Mouse (Mus musculus) MEL (cell line): ENCODE results near the gene Tspan9. TPM values are rescaled to one million over a fixed set of nuclear protein-coding genes. Genes with fewer than 3 reads are reported as not detected.

Experiments
- DNase-seq: peaks from one replicate; pipeline ENCODE4 v3.0.0; 2011; ENCODE audit warnings: low read depth, low spot score
- H3K27ac ChIP-seq: 2 replicates; pipeline ENCODE4 v1.5.1; 2012; ENCODE audit warnings: low read depth, mild to moderate bottlenecking, control low read depth, low read length, moderate library complexity; ENCODE audit not compliant: control insufficient read depth
- H3K27me3 ChIP-seq, 2 experiments: fragments of 150-350 bp in 1 of 2; sonication (generic) in 1 of 2; 2 replicates each; pipeline ENCODE4 v1.6.1; 2012; ENCODE audit warnings: low read length in 2 of 2, mild to moderate bottlenecking in 2 of 2, improper control_type of control experiment in 1 of 2, moderate library complexity in 1 of 2; ENCODE audit not compliant: insufficient read depth in 2 of 2, control insufficient read depth in 1 of 2
- H3K36me3 ChIP-seq, 2 experiments: 2 replicates each; pipeline ENCODE4 v1.6.1; 2012 to 2014; ENCODE audit warnings: low read length in 2 of 2, improper control_type of control experiment in 1 of 2, inconsistent platforms in 1 of 2, mild to moderate bottlenecking in 1 of 2; ENCODE audit not compliant: insufficient read depth in 2 of 2, control insufficient read depth in 1 of 2
- H3K4me1 ChIP-seq, 2 experiments: fragments of 150-350 bp in 1 of 2; sonication (generic) in 1 of 2; 2 replicates each; pipeline ENCODE4 v1.6.1; 2012; ENCODE audit warnings: low read length in 2 of 2, improper control_type of control experiment in 1 of 2, mild to moderate bottlenecking in 1 of 2; ENCODE audit not compliant: insufficient read depth in 2 of 2, control insufficient read depth in 1 of 2
- H3K4me3 ChIP-seq, 2 experiments: fragments of 150-350 bp in 1 of 2; sonication (generic) in 1 of 2; 2 replicates each; pipeline ENCODE4 v1.5.1; 2012; ENCODE audit warnings: low read depth in 2 of 2, low read length in 2 of 2, mild to moderate bottlenecking in 2 of 2, moderate library complexity in 2 of 2, control low read depth in 1 of 2, improper control_type of control experiment in 1 of 2; ENCODE audit not compliant: control insufficient read depth in 1 of 2, insufficient read depth in 1 of 2
- H3K79me2 ChIP-seq: 2 replicates; pipeline ENCODE4 v1.6.1; 2012; ENCODE audit warnings: mild to moderate bottlenecking, low read length, moderate library complexity; ENCODE audit not compliant: control insufficient read depth, poor library complexity, insufficient read depth
- H3K9ac ChIP-seq: 2 replicates; pipeline ENCODE4 v1.6.1; 2012; ENCODE audit warnings: low read depth, mild to moderate bottlenecking, control low read depth, low read length, moderate library complexity; ENCODE audit not compliant: control insufficient read depth, poor library complexity, severe bottlenecking
- H3K9me3 ChIP-seq: fragments of 150-350 bp; sonication (generic); replicated peaks from 2 replicates; pipeline ENCODE4 v1.6.1; 2012; ENCODE audit warnings: mild to moderate bottlenecking, low read length, improper control_type of control experiment, moderate library complexity; ENCODE audit not compliant: insufficient read depth
- BHLHE40 ChIP-seq: IDR thresholded peaks from 2 replicates; pipeline ENCODE4 v1.6.1; 2012; ENCODE audit warnings: low read depth, mild to moderate bottlenecking, inconsistent platforms, low read length, improper control_type of control experiment, borderline replicate concordance
- ETS1 ChIP-seq: IDR thresholded peaks from 2 replicates; pipeline ENCODE4 v1.6.1; 2012; ENCODE audit warnings: low read depth, mild to moderate bottlenecking, inconsistent platforms, low read length, improper control_type of control experiment, moderate library complexity
- GATA1 ChIP-seq: IDR thresholded peaks from 2 replicates; pipeline ENCODE4 v1.6.1; 2011; ENCODE audit warnings: low read depth, low read length, improper control_type of control experiment
- HCFC1 ChIP-seq: IDR thresholded peaks from 2 replicates; pipeline ENCODE4 v1.6.1; 2012; ENCODE audit warnings: low read depth, mild to moderate bottlenecking, inconsistent platforms, low read length, improper control_type of control experiment, moderate library complexity
- KAT2A ChIP-seq: conservative IDR thresholded peaks from 2 replicates; pipeline ENCODE4 v1.6.1; 2012; ENCODE audit warnings: low read depth, low read length, improper control_type of control experiment, inconsistent platforms
- MAFK ChIP-seq: IDR thresholded peaks from 2 replicates; pipeline ENCODE4 v1.6.1; 2011; ENCODE audit warnings: low read depth, mild to moderate bottlenecking, low read length, improper control_type of control experiment, borderline replicate concordance
- MAZ ChIP-seq: IDR thresholded peaks from 2 replicates; pipeline ENCODE4 v1.6.1; 2012; ENCODE audit warnings: low read depth, mild to moderate bottlenecking, inconsistent platforms, low read length, improper control_type of control experiment
- MYB ChIP-seq: IDR thresholded peaks from 2 replicates; pipeline ENCODE4 v1.6.1; 2011; ENCODE audit warnings: mild to moderate bottlenecking, low read depth, low read length, improper control_type of control experiment
- MYC ChIP-seq: IDR thresholded peaks from 2 replicates; pipeline ENCODE4 v1.6.1; 2011; ENCODE audit warnings: low read depth, mild to moderate bottlenecking, low read length, improper control_type of control experiment, moderate library complexity
- NELFE ChIP-seq: IDR thresholded peaks from 2 replicates; pipeline ENCODE4 v1.6.1; 2011; ENCODE audit warnings: low read depth, low read length, improper control_type of control experiment
- RCOR1 ChIP-seq: IDR thresholded peaks from 2 replicates; pipeline ENCODE4 v1.6.1; 2012; ENCODE audit warnings: low read depth, mild to moderate bottlenecking, inconsistent platforms, low read length, improper control_type of control experiment
- SIN3A ChIP-seq: IDR thresholded peaks from 2 replicates; pipeline ENCODE4 v1.6.1; 2012; ENCODE audit warnings: low read length, improper control_type of control experiment, inconsistent platforms
- SMC3 ChIP-seq: IDR thresholded peaks from 2 replicates; pipeline ENCODE4 v1.6.1; 2011; ENCODE audit warnings: low read depth, low read length, improper control_type of control experiment
- TAL1 ChIP-seq: IDR thresholded peaks from 2 replicates; pipeline ENCODE4 v1.6.1; 2012; ENCODE audit warnings: mild to moderate bottlenecking, inconsistent platforms, low read length, moderate library complexity, mixed read lengths
- UBTF ChIP-seq: IDR thresholded peaks from 2 replicates; pipeline ENCODE4 v1.6.1; 2012; ENCODE audit warnings: low read depth, mild to moderate bottlenecking, inconsistent platforms, low read length, improper control_type of control experiment, moderate library complexity, borderline replicate concordance; ENCODE audit not compliant: insufficient read depth
- USF2 ChIP-seq, 2 experiments: IDR thresholded peaks; 2 replicates each; pipeline ENCODE4 v1.6.1; 2011 to 2012; ENCODE audit warnings: improper control_type of control experiment in 2 of 2, low read length in 2 of 2, borderline replicate concordance in 1 of 2, inconsistent platforms in 1 of 2, low read depth in 1 of 2, mild to moderate bottlenecking in 1 of 2; ENCODE audit not compliant: insufficient read depth in 1 of 2
- ZC3H11A ChIP-seq: IDR thresholded peaks from 2 replicates; pipeline ENCODE4 v1.6.1; 2012; ENCODE audit warnings: low read depth, mild to moderate bottlenecking, inconsistent platforms, low read length, improper control_type of control experiment
- ZMIZ1 ChIP-seq: IDR thresholded peaks from 2 replicates; pipeline ENCODE4 v1.6.1; 2012; ENCODE audit warnings: low read depth, mild to moderate bottlenecking, inconsistent platforms, low read length, improper control_type of control experiment, moderate library complexity
- ZNF384 ChIP-seq: IDR thresholded peaks from 2 replicates; pipeline ENCODE4 v1.6.1; 2012; ENCODE audit warnings: low read depth, mild to moderate bottlenecking, inconsistent platforms, low read length, improper control_type of control experiment
- polyA plus RNA-seq, 2 experiments: library from polyadenylated mRNA; stranded (reverse) in 1 of 2; unstranded in 1 of 2; fragments of >175 nt in 1 of 2; fragments of >200 nt in 1 of 2; gene quantifications; 2 replicates each; pipeline versions ENCODE4 v1.2.1 to v1.2.4; 2012; ENCODE audit warnings: low replicate concordance in 2 of 2, low read depth in 1 of 2; ENCODE audit not compliant: insufficient read length in 2 of 2, insufficient read depth in 1 of 2, missing spikeins in 1 of 2
- total RNA-seq: library from RNA; depleted of rRNA; stranded (reverse); fragments of 300-350 nt; gene quantifications from 2 replicates; pipeline ENCODE4 v1.2.3, GENCODE M21; 2012

Gene Tspan9
- total and polyA plus RNA-seq, 3 experiments, result 0.08 to 3.4 TPM; not detected in 1

DNA sequence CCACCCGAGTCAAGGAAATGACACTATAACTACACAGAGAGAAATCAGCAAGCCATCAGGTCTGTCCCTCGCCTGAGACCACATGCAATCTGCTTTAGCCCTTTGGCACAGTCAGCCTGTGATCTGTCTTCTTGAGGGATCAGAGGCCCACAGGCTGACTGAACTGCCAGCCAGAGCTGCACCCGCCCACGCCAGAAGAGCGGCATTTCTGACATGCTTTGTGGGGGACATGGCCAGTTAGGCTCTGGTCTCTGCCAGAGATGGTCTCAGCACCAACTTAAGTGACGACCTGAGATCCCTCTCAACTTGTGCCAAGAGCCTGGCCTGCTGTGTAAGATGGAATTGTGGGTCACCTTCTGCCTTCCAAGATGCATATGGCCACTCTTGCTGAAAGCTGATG is 166.7 kb downstream of the Tspan9 start:
- H3K27ac ChIP-seq, result no peak overlapping the region
- no peak overlapping the region for H3K9ac ChIP-seq
- no peak for DNase-seq
- no peak overlapping the region for H3K4me3 ChIP-seq
- TF ChIP-seq HCFC1, result no peak
- TF ChIP-seq TAL1, result no peak
- no peak for TF ChIP-seq ETS1
- TF ChIP-seq UBTF, result no peak
- TF ChIP-seq SMC3, result no peak
- H3K4me1 ChIP-seq, result no peaks in the 10 kb centered on the region
- H3K36me3 ChIP-seq, result no peaks in the 10 kb centered on the region
- no peaks in the 10 kb centered on the region for H3K9me3 ChIP-seq
- no peaks in the 10 kb centered on the region for H3K79me2 ChIP-seq
- H3K27me3 ChIP-seq, result no peaks in the 10 kb centered on the region

DNA sequence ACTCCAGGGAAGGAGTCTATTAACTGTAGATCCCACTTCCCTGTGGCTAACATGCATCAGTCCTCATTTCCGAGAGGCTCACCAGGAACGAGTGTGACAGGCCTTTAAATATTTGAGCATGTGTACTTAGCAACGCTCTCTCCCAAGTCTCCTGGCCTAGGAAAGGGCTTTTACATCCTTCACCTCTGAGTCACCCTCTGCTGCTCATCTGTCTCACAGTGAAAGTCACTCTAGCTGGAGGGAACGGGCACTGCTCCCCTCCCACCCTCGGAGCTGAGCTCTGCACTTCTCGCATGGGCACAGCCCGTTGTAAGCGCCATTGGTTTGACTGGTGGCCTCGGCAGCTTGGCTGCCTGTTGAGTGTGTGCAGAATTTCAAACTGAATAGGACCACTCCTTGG is 169.4 kb downstream of the Tspan9 start:
- Histone ChIP-seq H3K79me2 (no peaks in the 10 kb centered on the region), H3K4me3 (no peak overlapping the region), H3K27me3 (no peaks in the 10 kb centered on the region), H3K9me3 (no peaks in the 10 kb centered on the region), H3K9ac (no peak overlapping the region), H3K36me3 (no peaks in the 10 kb centered on the region), H3K27ac (no peak overlapping the region), H3K4me1 (no peaks in the 10 kb centered on the region)
- no peak for DNase-seq
- no peak for TF ChIP-seq USF2 (IDR thresholded peaks at IDR 0.05; ENCODE audit: borderline replicate concordance in 1 of 2, insufficient read depth in 1 of 2, low read depth in 1 of 2, low read length in 2 of 2)
- TF ChIP-seq, all 39 proteins: peak for 0

DNA sequence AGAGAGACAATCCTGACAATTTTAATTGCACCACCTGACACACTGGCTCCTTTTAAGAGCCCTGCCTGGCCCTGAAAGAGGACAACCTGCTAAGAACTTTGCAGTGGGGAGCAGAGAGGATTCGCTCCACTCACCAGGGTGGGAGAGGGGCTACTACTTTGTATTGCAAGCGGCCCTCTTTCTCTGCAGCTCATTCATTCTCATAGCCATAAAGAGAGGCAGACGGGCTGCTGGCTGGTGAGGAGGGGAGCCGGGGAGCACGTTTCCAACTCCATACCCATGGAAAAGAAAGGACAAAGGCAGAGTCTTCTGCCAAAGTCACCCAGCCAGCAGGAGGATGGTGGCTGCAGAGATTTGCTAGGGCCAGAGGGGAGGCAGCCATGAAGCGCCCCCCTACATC is 169.8 kb downstream of the Tspan9 start:
- Histone ChIP-seq H3K27ac (no peak overlapping the region), H3K79me2 (no peaks in the 10 kb centered on the region), H3K4me3 (no peak overlapping the region), H3K36me3 (no peaks in the 10 kb centered on the region), H3K27me3 (no peaks in the 10 kb centered on the region), H3K9me3 (no peaks in the 10 kb centered on the region), H3K9ac (no peak overlapping the region), H3K4me1 (no peaks in the 10 kb centered on the region)
- TF ChIP-seq MAFK (no peak), ZMIZ1 (no peak), SIN3A (no peak), GATA1 (no peak), MAZ (no peak), ZC3H11A (no peak), RCOR1 (no peak), NELFE (no peak), ZNF384 (no peak), ETS1 (no peak), MYB (no peak), BHLHE40 (no peak), USF2 (IDR thresholded peaks at IDR 0.05; ENCODE audit: borderline replicate concordance in 1 of 2, insufficient read depth in 1 of 2, low read depth in 1 of 2, low read length in 2 of 2) (no peak), MYC (no peak), KAT2A (no peak)
- no peak for DNase-seq
